Mouse (Mus musculus): Measurements from ENCODE around the gene Hist1h3e.
"Not testable (repeated sequence)": the region's sequence is repeated elsewhere in the genome, so short reads cannot be mapped to it uniquely, and the experiment has no call there.

- TF ChIP-seq POLR2A, CTCF (IDR thresholded peaks at IDR 0.05; ENCODE audit: insufficient read depth, low read depth, low read length): not testable (repeated sequence)
Measured at GRCm38 (mm10) chr13:23539821-23540220, 22.3 kb downstream of the Hist1h3e start.
